Mouse (Mus musculus) CD4-positive naive resting alpha-beta T cell, adult 76 days (primary cell): ENCODE results near the gene Noto. TPM values are rescaled to one million over a fixed set of nuclear protein-coding genes. Genes with fewer than 3 reads are reported as not detected.

Source experiments
- total RNA-seq: library from RNA; stranded (reverse); gene quantifications from one replicate; pipeline ENCODE4 v1.2.4, GENCODE M21; 2023

Gene Noto
- not detected for total RNA-seq

DNA sequence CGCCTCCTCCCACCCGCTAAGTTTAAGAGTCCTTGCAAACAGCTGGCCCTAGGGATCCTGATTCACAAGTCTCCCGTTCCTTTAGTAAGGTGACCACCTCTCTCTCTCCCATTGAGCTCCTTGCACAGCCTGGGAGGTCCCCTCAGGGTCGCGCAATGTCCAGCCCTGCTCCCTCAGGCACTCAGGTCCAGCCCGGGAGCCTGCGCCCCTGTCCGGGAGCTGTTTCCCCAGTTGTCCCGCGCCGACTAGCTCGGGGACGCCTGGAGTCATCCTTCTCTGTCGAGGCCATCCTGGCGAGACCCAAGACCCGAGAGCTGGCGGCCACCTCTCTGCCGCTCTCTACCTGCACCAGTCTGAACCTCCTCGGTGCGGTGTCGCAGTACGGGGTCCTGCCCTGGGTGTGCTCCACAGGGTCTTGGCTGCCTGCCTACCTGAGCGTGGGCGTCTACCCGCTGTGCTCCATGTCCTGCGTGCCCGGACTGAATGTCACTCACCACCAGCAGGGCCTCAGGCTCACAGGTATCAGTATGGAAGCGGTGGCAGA is at the start of gene Noto:
Gene Noto, plus strand, starts transcription at position 51 of the 544 bp plus-strand sequence.

DNA sequence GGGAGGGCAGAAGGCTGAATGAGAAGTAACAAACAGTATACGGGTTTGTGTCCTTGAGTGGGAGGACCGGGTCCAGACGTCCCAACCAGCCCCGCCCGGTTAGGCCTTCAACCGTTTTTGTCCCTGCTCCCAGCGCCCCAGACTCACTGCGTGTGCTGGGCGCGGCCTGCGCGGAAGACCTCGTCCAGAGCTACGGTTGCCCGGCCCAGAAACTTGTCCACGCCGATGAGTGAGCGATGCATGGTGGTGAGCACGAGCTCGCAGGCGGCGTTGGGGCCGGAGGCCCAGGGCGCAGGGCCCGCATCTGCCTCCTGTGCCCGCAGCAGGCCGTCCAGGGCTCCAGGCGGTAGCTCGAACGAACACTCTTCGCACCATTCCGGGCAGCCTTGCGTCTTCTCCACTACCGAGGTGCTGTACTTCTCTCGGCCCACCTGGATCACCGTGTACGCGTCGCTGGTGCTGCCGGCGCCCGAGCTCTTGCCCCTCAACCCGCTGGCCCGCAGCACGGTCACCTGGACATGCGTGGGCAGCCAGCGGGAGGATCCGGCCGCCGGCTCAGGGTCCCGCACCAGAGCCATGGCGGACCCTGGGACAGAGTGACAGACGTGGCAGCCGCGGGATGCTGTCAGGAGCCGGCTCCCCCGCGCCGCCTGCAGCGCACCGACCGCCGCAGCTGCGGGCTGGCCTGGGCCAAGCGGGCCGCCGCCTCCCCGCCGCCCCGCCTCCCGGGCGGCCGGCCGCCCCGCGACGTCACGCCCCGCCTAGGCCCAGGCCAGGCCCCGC is 49.5 kb upstream of the Noto start, which contains the start of gene Rab11fip5:
Gene Rab11fip5, minus strand, starts transcription at position 684 of the 783 bp plus-strand sequence.

DNA sequence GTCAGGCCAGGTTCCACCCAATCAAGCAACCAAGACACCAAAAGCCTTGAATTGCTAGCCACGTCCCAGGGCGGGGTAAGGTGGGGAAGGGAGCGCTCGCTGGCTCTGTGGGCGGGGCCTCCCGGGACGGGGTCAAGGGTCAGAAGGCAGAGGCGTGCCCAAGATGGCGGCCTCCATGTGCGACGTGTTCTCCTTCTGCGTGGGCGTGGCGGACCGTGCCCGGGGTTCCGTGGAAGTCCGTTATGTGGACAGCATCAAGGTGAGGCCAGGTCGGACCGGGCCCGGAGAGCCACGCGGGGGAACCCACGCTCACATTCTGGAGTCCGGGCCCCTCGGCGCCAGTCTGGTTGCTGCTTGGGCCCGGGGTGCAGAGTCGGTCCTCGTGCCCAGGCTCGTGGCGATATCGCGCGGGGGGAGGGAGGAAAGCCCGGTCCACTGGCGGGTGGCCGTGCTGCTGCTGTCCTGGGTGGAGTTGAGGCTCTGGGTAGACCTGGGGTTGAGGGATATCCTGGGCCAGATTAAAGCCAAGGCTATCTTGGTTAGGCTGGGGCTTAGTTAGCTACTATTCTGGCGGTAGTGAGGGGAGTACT is 8.3 kb downstream of the Noto start, which contains the start of gene Smyd5:
Gene Smyd5, plus strand, starts transcription at position 148 of the 590 bp plus-strand sequence.

GRCm38 (mm10) chr6:85450697-85451663 is 27.3 kb downstream of the Noto start, which contains the start of gene Cct7:
Gene Cct7 (plus strand): TSS chr6:85451514.

GRCm38 (mm10) chr6:85451664-85452410 is 28.2 kb downstream of the Noto start, which contains the start of gene Pradc1:
Gene Pradc1 (minus strand): TSS chr6:85451970.

Other genes with a start within 250 kb of the Noto start
- not detected for gene Emx1, start 236.4 kb upstream of the Noto start, total RNA-seq
- 5.7 TPM for gene Sfxn5, start 90.5 kb upstream of the Noto start, total RNA-seq
- 1.6 TPM for gene Rab11fip5, start 49.3 kb upstream of the Noto start, total RNA-seq
- 46.2 TPM for gene Smyd5, start 8.1 kb downstream of the Noto start, total RNA-seq
- 191 TPM for gene Cct7, start 27.6 kb downstream of the Noto start, total RNA-seq
- gene Pradc1, start 28.1 kb downstream of the Noto start, total RNA-seq, result 21.3 TPM
- gene Fbxo41, start 79.1 kb downstream of the Noto start, total RNA-seq, result not detected
- gene Egr4, start 89.7 kb downstream of the Noto start, total RNA-seq, result 0.26 TPM
- gene Alms1, start 163.6 kb downstream of the Noto start, total RNA-seq, result 4.2 TPM